Mouse (Mus musculus) urinary bladder, postnatal 14 days (tissue): ENCODE measurements around the gene D8Ertd738e.

Experiments
- DNase-seq: peaks from one replicate; pipeline ENCODE4 v3.0.0; 2021; ENCODE audit warnings: low spot score

D8Ertd738e gene

GRCm38 (mm10) chr8:84202938-84203917 lies 46.3 kb downstream of the D8Ertd738e start:
- peak; percentile 82 for DNase-seq

GRCm38 (mm10) chr8:84202466-84202865 lies 47.1 kb downstream of the D8Ertd738e start:
- peak; percentile 87 for DNase-seq

- DNase-seq = peak; percentile 85
Observed at GRCm38 (mm10) chr8:84201545-84202245, 47.8 kb downstream of the D8Ertd738e start.

GRCm38 (mm10) chr8:84200652-84201544 lies 48.6 kb downstream of the D8Ertd738e start:
- peak; percentile 85 for DNase-seq

DNA sequence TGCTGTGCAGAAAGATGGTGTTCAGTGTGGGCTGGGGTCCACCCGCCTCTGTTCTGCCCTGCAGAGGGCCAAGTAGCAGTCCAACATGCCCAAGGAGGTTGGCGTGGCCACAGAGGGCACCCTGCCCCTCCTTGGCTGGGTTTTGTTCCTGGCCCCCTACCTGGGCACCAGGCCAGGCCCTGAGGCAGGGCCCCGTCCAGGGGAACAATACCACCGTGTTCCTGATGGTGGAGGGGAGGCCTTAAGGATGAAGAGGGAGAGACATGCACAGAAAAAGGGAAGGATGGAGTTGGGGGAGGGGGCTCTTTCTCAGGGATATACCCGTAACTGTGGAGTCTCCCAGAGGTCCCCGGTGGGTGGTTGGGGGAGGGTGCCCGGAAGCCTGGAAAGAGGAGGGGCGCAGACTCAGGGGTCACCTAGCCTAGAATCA lies 49.4 kb downstream of the D8Ertd738e start:
- no peak for DNase-seq

DNA sequence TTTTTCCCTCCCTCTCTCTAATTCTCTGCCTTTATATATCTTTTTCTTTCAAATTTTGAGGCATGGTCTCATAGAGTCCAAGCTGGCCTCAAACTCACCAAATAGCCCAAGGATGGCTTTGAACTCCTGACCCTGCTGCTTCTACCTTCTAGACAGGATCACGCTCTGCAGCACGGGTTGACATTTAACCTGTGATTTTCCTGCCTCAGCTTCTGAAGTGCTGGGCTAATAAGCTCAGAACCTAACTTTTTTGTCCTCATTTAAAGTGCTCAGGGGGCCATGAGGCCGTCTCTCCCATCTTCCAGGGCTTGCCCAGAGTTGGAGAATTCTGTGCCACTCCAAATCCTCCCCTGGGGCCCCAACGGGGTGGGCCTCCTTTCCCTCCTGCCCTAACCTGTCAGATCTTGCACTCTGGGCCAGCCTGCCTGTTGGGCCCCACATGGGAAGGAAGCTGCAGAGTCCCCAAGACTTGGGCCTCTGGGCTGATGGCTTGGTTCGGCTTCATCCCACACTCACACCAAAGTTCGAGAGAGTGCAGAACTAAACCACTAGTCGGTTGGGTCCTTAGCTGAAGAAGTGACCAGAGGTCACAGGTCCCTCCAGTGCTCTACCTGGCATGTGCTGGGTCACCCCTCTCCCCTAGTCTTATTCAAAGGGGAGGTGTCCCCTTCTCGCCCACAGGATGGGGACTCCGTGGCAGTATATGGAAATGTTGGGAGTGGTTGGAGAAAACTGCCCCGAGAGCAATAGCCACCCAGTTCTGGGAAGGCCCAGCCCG lies 50.0 kb downstream of the D8Ertd738e start:
- no peak for DNase-seq

DNA sequence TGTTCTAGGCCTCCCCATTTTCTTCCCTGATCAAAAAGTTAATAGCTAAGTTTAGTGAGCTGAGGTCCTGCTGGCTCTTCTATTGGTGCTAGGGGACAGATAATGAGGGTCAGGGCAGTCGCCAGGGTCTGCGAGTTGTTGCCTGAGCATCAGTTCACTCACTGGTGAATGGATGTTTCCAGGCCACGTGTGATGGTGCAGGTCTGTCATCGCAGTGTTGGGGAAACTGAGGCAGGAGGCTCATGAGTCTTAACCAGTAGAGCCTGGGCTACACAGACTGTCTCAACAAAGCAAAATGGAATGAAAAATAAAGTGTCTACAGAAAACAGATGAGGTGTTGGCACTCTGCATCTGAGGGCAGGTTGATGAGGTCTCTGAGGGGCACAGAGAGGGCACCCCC lies 50.6 kb downstream of the D8Ertd738e start:
- no peak for DNase-seq

DNA sequence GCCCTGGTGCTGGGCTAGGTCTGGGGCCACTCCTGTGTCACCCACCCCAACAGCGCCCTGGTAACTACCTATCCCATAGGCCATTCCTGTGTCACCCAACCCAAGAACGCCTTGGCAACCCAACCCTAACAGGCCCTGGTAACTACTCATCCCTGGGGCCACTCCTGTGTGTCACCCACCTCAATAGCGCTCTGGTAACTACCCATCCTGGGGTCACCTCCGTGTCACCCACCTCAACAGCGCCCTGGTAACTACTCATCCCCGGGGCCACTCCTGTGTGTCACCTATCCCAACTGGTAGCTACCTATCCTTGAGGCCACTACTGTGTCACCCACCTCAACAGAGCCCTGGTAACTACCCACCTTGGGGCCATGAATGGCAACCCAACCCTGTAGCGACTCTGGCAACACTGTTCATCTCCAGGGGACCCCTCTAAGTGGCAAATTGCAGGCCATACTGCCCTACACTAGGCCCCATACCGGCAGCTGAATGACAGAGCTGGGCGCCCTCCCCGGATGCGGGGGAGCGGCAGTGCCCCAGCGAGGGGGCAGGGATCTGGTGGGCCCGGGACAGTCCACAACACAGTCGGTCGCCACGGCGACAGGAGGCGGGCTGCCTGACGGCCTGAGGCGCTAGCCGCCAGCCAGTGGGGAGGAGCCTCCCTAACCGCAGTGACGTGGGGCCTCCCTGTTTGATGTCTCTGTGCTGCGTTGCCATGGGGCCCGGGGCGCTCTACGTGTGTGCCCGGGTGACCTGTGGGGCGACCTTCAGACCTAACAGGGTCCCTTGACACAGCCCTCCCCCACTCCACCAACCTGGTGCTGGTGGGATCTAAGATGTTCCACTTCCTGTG lies 51.4 kb downstream of the D8Ertd738e start:
- DNase-seq = peak; percentile 91

DNA sequence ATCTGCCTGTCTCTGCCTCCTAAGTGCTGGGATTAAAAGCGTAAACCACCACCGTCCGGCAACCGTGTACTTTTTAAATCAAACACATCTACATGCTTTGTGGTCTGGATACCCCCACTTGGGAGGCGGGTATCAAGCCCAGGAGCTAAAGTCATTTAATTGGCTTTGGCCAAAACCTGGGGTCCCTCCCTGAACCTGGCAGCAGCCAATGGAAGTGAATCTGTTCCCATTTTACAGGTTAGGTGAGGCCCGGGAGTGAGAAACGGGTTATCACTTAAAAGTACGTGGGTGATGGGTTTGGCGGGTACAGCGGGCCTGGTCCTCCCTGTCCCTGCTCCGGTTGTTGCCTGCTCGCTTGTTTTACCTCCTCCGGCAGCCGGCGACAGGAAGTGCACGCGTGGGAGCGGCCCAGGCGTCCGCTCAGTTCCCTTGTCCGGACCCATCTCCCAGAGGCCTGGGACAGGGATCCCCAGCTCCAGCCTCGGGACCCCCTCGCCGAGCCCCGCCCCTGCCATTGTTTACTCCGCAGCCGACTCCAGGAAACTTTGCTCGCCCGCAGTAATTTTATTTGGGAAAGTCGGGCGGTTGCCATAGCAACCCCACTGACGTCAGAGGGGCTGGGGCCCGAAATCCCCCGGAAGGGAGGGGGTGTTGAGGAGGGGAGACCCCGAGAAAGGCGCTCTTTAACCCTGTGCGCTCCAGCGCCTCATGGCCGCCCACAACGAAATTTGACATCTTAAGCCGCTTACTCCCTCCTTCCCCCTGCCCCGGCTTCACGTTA lies 52.2 kb downstream of the D8Ertd738e start:
- DNase-seq = peak; percentile 81
